Mouse (Mus musculus) intestine, embryonic 14.5 days (tissue): ENCODE data around the gene Tpp1. TPM values are rescaled to one million over a fixed set of nuclear protein-coding genes. Genes with fewer than 3 reads are reported as not detected.

Experiments used
- ATAC-seq: fragments of 200-750 bp; cut with Nextera tagmentation; replicated peaks from 2 replicates; pipeline ENCODE4 v1.8.0; 2017; ENCODE audit warnings: low read depth, moderate number of reproducible peaks, moderate TSS enrichment, moderate library complexity; ENCODE audit not compliant: low FRiP score, low TSS enrichment
- DNase-seq: peaks from one replicate; pipeline ENCODE4 v3.0.0-alpha.2; 2018; ENCODE audit warnings: low spot score
- H3K27ac ChIP-seq: fragments of 300-500 bp; sonication (generic); 2 replicates; pipeline ENCODE4 v1.5.1; 2014; ENCODE audit warnings: low read depth, mild to moderate bottlenecking, control low read depth
- H3K27me3 ChIP-seq: fragments of 300-500 bp; sonication (generic); replicated peaks from 2 replicates; pipeline ENCODE4 v1.6.1; 2014; ENCODE audit warnings: low read length, control low read depth; ENCODE audit not compliant: control insufficient read depth, insufficient read depth
- H3K36me3 ChIP-seq: fragments of 300-500 bp; sonication (generic); 2 replicates; pipeline ENCODE4 v1.6.1; 2014; ENCODE audit warnings: low read length, control low read depth; ENCODE audit not compliant: control insufficient read depth, insufficient read depth
- H3K4me1 ChIP-seq: fragments of 300-500 bp; sonication (generic); replicated peaks from 2 replicates; pipeline ENCODE4 v1.6.1; 2014; ENCODE audit warnings: low read length, control low read depth, mixed read lengths; ENCODE audit not compliant: control insufficient read depth, insufficient read depth
- H3K4me2 ChIP-seq: fragments of 300-500 bp; sonication (generic); 2 replicates; pipeline ENCODE4 v1.6.1; 2014; ENCODE audit warnings: low read length
- H3K4me3 ChIP-seq: fragments of 300-500 bp; sonication (generic); 2 replicates; pipeline ENCODE4 v1.5.1; 2014; ENCODE audit warnings: low read depth, low read length, control low read depth, mixed read lengths
- H3K9ac ChIP-seq: fragments of 300-500 bp; sonication (generic); 2 replicates; pipeline ENCODE4 v1.6.1; 2014; ENCODE audit warnings: mild to moderate bottlenecking, low read length
- H3K9me3 ChIP-seq: fragments of 300-500 bp; sonication (generic); 2 replicates; pipeline ENCODE4 v1.6.1; 2016; ENCODE audit warnings: low read length, control low read depth; ENCODE audit not compliant: control insufficient read depth
- WGBS: fragments of 180-500 bp; shearing (Covaris S2); extraction: QIAGEN DNeasy Blood & Tissue Kit; methylation state at CpG from one replicate; pipeline ENCODE4 v1.1.7; 2014; 5-methylcytosine and 5-hydroxymethylcytosine counted together
- polyA plus RNA-seq: library from polyadenylated mRNA; unstranded; fragments of >200 nt; fragmentation: Nextera tagmentation; extraction: Ambion mirVana; gene quantifications from 2 replicates; pipeline ENCODE4 v1.2.1, GENCODE M21; 2014

The Tpp1 gene
- polyA plus RNA-seq, result 74.1 and 85.8 TPM in 2 replicates

DNA sequence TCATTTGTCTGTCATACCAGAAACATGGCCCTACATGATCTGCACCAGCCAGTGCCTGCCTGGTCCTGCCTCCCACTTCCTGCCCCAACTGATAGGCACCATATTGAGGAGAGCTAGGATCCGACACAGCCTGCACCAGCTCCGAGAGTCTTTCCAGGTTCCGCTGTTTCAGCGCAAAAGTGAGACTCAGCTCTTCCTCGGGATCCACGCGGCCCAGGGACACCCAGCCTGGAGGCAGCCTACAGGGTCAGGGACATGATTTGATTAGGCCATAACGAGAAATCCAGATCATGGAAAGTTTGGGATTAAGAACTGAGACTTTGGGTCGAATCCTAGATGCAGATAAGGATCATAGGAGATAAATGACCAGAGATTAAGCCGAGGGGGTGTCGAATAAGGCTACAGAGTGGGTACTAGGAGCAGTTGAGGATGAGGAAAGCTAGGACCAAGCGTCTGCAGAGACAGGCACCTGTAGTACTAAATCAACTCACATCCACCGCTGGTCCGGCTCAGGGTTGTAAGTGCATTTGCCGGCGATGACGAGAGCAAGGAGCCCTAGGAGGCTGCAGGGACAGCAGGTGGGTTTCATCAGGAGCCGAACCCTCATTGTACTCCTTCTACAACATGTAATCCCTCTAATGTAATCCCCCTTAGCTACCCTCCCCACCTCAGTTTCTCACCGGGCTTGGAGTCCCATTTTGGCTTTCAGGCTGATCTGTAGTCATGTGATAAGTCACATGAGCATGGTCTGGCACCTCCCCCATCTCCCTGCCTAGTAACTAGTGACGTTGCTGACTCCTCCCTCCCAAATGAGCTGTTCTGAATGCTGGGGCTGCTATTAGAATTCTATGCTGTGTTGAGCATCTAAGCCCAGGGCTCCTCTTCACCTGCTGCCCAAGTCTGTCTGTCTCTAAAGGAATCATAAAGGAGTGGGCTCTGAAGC lies at the start of gene Tpp1:
Gene Tpp1 (minus strand): TSS at position 745 of the 943 bp plus-strand sequence.
- peak; percentile 90 for ATAC-seq
- Histone ChIP-seq H3K4me3 (peak within 1 kb of the TSS; percentile 65), H3K27me3 (no peaks in the 10 kb centered on the region), H3K36me3 (peaks cover 56% of the 10 kb centered on the region), H3K9me3 (no peaks in the 10 kb centered on the region), H3K27ac (peak within 1 kb of the TSS; percentile 23; the same call in 1 of the 2 replicates), H3K4me1 (peaks cover 5% of the 10 kb centered on the region; the same call in 1 of the 2 replicates), H3K4me2 (peak within 1 kb of the TSS; percentile 79), H3K9ac (peak within 1 kb of the TSS; percentile 66)
- DNase-seq, result peak; percentile 94
- 18% methylated on average over 20 of the region's 20 CpGs for WGBS

GRCm38 (mm10) chr7:105796972-105797371 lies 44.9 kb upstream of the Tpp1 start:
- Histone ChIP-seq H3K9ac (no peak overlapping the region), H3K4me2 (no peak overlapping the region), H3K27me3 (no peaks in the 10 kb centered on the region), H3K4me3 (no peak overlapping the region), H3K9me3 (no peaks in the 10 kb centered on the region), H3K27ac (no peak overlapping the region), H3K4me1 (peaks cover 4% of the 10 kb centered on the region; the same call in 1 of the 2 replicates), H3K36me3 (no peaks in the 10 kb centered on the region)
- DNase-seq (no peak), ATAC-seq (no peak)
- WGBS, result 92% methylated on average over 2 of the region's 3 CpGs

- 25% methylated on average over 7 of the region's 7 CpGs for WGBS
- no peaks in the 10 kb centered on the region for H3K4me1 ChIP-seq
- no peaks in the 10 kb centered on the region for H3K36me3 ChIP-seq
- DNase-seq, result no peak
- no peaks in the 10 kb centered on the region for H3K9me3 ChIP-seq
- no peak overlapping the region for H3K4me3 ChIP-seq
- H3K9ac ChIP-seq, result no peak overlapping the region
- no peak for ATAC-seq
- H3K27ac ChIP-seq, result no peak overlapping the region
- H3K4me2 ChIP-seq, result no peak overlapping the region
- H3K27me3 ChIP-seq, result no peaks in the 10 kb centered on the region
These were observed 43.8 kb upstream of the Tpp1 start for GRCm38 (mm10) chr7:105795759-105796366.

GRCm38 (mm10) chr7:105793701-105794100 lies 41.7 kb upstream of the Tpp1 start:
- Histone ChIP-seq H3K4me1 (no peaks in the 10 kb centered on the region), H3K4me3 (no peak overlapping the region), H3K27me3 (no peaks in the 10 kb centered on the region), H3K9ac (no peak overlapping the region), H3K36me3 (no peaks in the 10 kb centered on the region), H3K27ac (no peak overlapping the region), H3K9me3 (no peaks in the 10 kb centered on the region), H3K4me2 (no peak overlapping the region)
- ATAC-seq (no peak), DNase-seq (no peak)
- WGBS, result 81% methylated on average over 7 of the region's 7 CpGs

DNA sequence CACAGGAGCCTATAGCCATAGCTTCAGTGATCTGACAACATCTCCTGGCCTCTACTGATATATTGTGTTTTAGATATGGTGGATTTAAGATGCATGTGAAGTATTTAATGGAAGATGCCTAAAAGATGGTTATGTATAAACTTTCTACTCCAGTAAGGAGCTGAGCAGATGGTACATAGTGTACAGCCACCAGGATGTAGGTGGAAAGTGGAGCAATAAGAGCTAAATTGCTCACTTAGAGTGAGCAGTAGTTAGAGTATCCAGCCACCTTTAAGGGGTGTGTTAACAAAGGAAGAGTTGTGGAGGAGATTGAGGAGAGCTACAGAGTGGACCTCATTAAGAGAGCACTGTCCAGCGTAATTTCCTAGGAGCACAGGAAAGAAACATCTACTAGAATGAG lies 39.1 kb upstream of the Tpp1 start:
- Histone ChIP-seq H3K27ac (no peak overlapping the region), H3K4me2 (no peak overlapping the region), H3K9ac (no peak overlapping the region), H3K27me3 (no peaks in the 10 kb centered on the region), H3K4me3 (no peak overlapping the region), H3K36me3 (0 out of 2 replicates have a peak, but pooled peaks cover under 1% of the 10 kb centered on the region), H3K4me1 (peaks cover 4% of the 10 kb centered on the region), H3K9me3 (no peaks in the 10 kb centered on the region)
- 66% methylated on average over 1 of the region's 1 CpGs for WGBS
- ATAC-seq (no peak), DNase-seq (no peak)

DNA sequence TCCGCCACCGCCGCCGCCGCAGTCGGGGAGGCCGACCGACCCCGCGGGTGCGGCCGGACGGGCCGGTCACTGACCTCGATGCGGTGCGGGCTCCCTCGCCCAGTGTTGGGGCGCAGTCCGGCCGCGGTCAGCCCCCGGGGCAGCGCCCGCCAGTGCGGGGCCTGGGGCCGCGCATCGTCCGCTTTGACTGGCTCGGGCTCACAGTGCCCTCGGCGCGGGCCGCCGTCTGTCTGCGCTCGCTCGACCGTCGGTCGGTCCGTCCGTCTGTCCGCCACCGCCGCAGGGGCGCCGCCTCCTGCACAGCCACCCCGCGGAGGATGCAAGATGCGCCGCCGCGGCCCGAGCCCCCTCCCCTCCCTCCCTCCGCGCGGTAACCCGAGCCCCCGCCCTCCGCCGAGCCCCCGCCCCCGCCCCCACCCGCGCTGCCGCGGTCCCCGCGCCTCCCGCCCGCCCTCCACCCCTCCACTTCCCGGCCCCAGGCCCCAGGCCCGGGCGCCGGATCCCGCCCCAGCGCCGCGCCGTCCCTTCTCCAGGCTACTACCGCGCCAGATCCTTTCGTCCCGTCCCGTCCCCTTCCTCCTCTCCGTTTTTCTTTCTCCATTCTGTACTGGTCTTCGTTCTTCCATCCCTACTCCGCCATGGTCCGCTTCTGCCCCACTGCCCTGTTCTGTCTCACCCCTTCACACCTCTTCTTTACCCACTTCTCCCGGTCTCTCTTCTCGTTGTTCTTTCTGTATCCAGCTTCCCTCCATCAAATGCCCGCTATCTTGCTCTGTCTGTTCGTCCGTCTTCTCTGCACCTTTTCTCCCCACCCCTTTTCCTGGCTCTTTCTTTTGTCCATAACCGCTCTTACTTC lies 35.5 kb upstream of the Tpp1 start, which contains the start of gene Dchs1:
Gene Dchs1 (minus strand): TSS at position 370 of the 856 bp plus-strand sequence.
- H3K27ac ChIP-seq, result peak within 1 kb of the TSS; percentile 86
- peaks cover 8% of the 10 kb centered on the region; the same call in 1 of the 2 replicates for H3K36me3 ChIP-seq
- H3K9me3 ChIP-seq, result no peaks in the 10 kb centered on the region
- H3K4me1 ChIP-seq, result peaks cover 30% of the 10 kb centered on the region
- DNase-seq, result peak; percentile 78
- under 1% methylated on average over 66 of the region's 97 CpGs for WGBS
- H3K9ac ChIP-seq, result peak within 1 kb of the TSS; percentile 96
- ATAC-seq, result peak; percentile 80
- H3K4me2 ChIP-seq, result peak within 1 kb of the TSS; percentile 60
- no peaks in the 10 kb centered on the region for H3K27me3 ChIP-seq
- peak within 1 kb of the TSS; percentile 76 for H3K4me3 ChIP-seq

DNA sequence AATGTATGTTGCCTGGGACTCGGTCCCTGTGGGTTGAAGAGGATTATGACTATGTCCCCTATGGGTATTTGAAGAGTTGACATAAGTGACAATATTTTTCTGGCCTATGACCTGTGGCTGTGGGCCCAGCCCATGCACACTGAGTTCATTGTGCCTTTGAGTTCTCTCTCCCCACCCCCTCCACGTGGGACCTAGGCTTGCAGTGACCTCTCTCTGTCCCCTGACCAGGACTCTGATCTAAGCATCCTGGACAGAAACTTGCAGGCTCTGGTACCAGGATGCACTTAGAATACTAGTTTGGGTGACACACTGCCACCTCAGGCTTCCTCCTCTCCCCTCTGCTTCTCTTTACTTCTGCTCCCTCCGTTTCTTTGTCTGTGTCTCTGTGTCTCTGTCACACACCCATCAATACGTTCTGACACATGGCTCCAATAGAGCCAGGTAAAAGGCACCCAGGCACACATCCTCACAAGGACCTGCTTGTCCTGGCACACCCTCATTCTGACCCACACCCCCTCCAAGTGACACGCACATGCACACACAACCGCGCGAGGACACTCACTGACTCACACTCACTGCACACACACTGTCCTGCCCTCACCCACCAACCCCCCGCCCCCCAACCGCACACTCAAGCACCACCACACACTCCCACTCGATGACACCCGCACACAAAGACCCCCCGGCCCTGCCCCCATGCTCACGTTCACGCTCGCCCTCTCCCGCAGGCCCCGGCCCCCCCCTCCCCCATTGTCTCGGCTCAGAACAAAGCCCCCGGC lies 34.7 kb upstream of the Tpp1 start:
- Histone ChIP-seq H3K9ac (peak overlapping the region; percentile 96), H3K4me2 (peak overlapping the region; percentile 60), H3K36me3 (peaks cover 12% of the 10 kb centered on the region), H3K27ac (peak overlapping the region; percentile 86), H3K27me3 (no peaks in the 10 kb centered on the region), H3K9me3 (no peaks in the 10 kb centered on the region), H3K4me3 (peak overlapping the region; percentile 76), H3K4me1 (peaks cover 30% of the 10 kb centered on the region)
- DNase-seq (peak; percentile 60), ATAC-seq (peak; percentile 72)
- WGBS, result 8% methylated on average over 16 of the region's 20 CpGs
